Mouse (Mus musculus) lung, embryonic 15.5 days (tissue): Measurements from ENCODE around the gene Foxd3. TPM values are rescaled to one million over a fixed set of nuclear protein-coding genes. Genes with fewer than 3 reads are reported as not detected.

Source experiments
- ATAC-seq: fragments of 200-750 bp; cut with Nextera tagmentation; 2 replicates; pipeline ENCODE4 v1.8.0; 2017; ENCODE audit warnings: moderate number of reproducible peaks, borderline replicate concordance; ENCODE audit not compliant: low FRiP score, low TSS enrichment; ENCODE audit errors: extremely low read depth
- H3K27ac ChIP-seq: fragments of 300-500 bp; sonication (generic); 2 replicates; pipeline ENCODE4 v1.5.1; 2015; ENCODE audit warnings: moderate library complexity, mild to moderate bottlenecking, inconsistent platforms
- H3K27me3 ChIP-seq: fragments of 300-500 bp; sonication (generic); 2 replicates; pipeline ENCODE4 v1.6.1; 2015; ENCODE audit warnings: inconsistent platforms
- H3K36me3 ChIP-seq: fragments of 300-500 bp; sonication (generic); 2 replicates; pipeline ENCODE4 v1.6.1; 2015; ENCODE audit warnings: inconsistent platforms
- H3K4me1 ChIP-seq: fragments of 300-500 bp; sonication (generic); 2 replicates; pipeline ENCODE4 v1.6.1; 2015; ENCODE audit warnings: inconsistent platforms
- H3K4me2 ChIP-seq: fragments of 300-500 bp; sonication (generic); 2 replicates; pipeline ENCODE4 v1.6.1; 2015; ENCODE audit warnings: inconsistent platforms, mild to moderate bottlenecking, moderate library complexity
- H3K4me3 ChIP-seq: fragments of 300-500 bp; sonication (generic); 2 replicates; pipeline ENCODE4 v1.5.1; 2015; ENCODE audit warnings: mild to moderate bottlenecking, inconsistent platforms
- H3K9ac ChIP-seq: fragments of 300-500 bp; sonication (generic); 2 replicates; pipeline ENCODE4 v1.6.1; 2015; ENCODE audit warnings: inconsistent platforms
- H3K9me3 ChIP-seq: fragments of 300-500 bp; sonication (generic); 2 replicates; pipeline ENCODE4 v1.6.1; 2016; ENCODE audit warnings: inconsistent platforms
- WGBS: fragments of 180-500 bp; shearing (Covaris S2); methylation state at CpG from one replicate; pipeline ENCODE4 v1.1.7; 2015; 5-methylcytosine and 5-hydroxymethylcytosine counted together
- polyA plus RNA-seq: library from polyadenylated mRNA; unstranded; fragments of >200 nt; fragmentation: Nextera tagmentation; extraction: Ambion mirVana; gene quantifications from 2 replicates; pipeline ENCODE4 v1.2.1, GENCODE M21; 2015

Gene Foxd3
- polyA plus RNA-seq, 1 experiment from 2014 or later = 0.10 TPM

GRCm38 (mm10) chr4:99659361-99660072 is 3.4 kb downstream of the Foxd3 start:
- H3K36me3 ChIP-seq = no peaks in the 10 kb centered on the region
- H3K4me3 ChIP-seq = no peak overlapping the region
- H3K27ac ChIP-seq = no peak overlapping the region
- no peak for ATAC-seq
- H3K9me3 ChIP-seq = no peaks in the 10 kb centered on the region
- no peak overlapping the region for H3K4me2 ChIP-seq
- H3K27me3 ChIP-seq = peaks cover 96% of the 10 kb centered on the region
- 2% methylated on average over 28 of the region's 28 CpGs for WGBS
- no peak overlapping the region for H3K9ac ChIP-seq
- peaks cover 42% of the 10 kb centered on the region for H3K4me1 ChIP-seq

- no peak overlapping the region for H3K4me2 ChIP-seq
- H3K27me3 ChIP-seq = peaks cover 96% of the 10 kb centered on the region
- WGBS = under 1% methylated on average over 20 of the region's 20 CpGs
- H3K27ac ChIP-seq = no peak overlapping the region
- 0 out of 2 replicates have a peak overlapping the region, but pooled peaks have one; percentile 9 for H3K4me3 ChIP-seq
- H3K4me1 ChIP-seq = peaks cover 42% of the 10 kb centered on the region
- H3K36me3 ChIP-seq = no peaks in the 10 kb centered on the region
- no peak for ATAC-seq
- no peaks in the 10 kb centered on the region for H3K9me3 ChIP-seq
- no peak overlapping the region for H3K9ac ChIP-seq
Observed at GRCm38 (mm10) chr4:99660073-99660611, 4.0 kb downstream of the Foxd3 start.

GRCm38 (mm10) chr4:99660981-99661380 is 4.9 kb downstream of the Foxd3 start:
- peaks cover 38% of the 10 kb centered on the region for H3K4me1 ChIP-seq
- WGBS = 0% methylated on average over 11 of the region's 11 CpGs
- H3K27me3 ChIP-seq = peaks cover 96% of the 10 kb centered on the region
- no peak overlapping the region for H3K4me3 ChIP-seq
- peak overlapping the region; percentile 36; the same call in 1 of the 2 replicates for H3K4me2 ChIP-seq
- no peaks in the 10 kb centered on the region for H3K36me3 ChIP-seq
- H3K9me3 ChIP-seq = no peaks in the 10 kb centered on the region
- no peak overlapping the region for H3K9ac ChIP-seq
- H3K27ac ChIP-seq = no peak overlapping the region
- peak; percentile 7; the same call in 1 of the 2 replicates for ATAC-seq

GRCm38 (mm10) chr4:99661956-99662355 is 5.9 kb downstream of the Foxd3 start:
- no peak for ATAC-seq

GRCm38 (mm10) chr4:99662431-99662830 is 6.3 kb downstream of the Foxd3 start:
- no peak overlapping the region for H3K4me3 ChIP-seq
- H3K9me3 ChIP-seq = no peaks in the 10 kb centered on the region
- no peak overlapping the region for H3K27ac ChIP-seq
- 8% methylated on average over 9 of the region's 9 CpGs for WGBS
- H3K4me2 ChIP-seq = no peak overlapping the region
- H3K9ac ChIP-seq = no peak overlapping the region
- no peak for ATAC-seq
- H3K4me1 ChIP-seq = peaks cover 24% of the 10 kb centered on the region
- H3K27me3 ChIP-seq = peaks cover 87% of the 10 kb centered on the region
- H3K36me3 ChIP-seq = no peaks in the 10 kb centered on the region

More at GRCm38 (mm10) chr4:99661956-99662355, 5.9 kb downstream of the Foxd3 start:
- peaks cover 28% of the 10 kb centered on the region for H3K4me1 ChIP-seq
- H3K4me2 ChIP-seq = no peak overlapping the region
- H3K4me3 ChIP-seq = no peak overlapping the region
- WGBS = 8% methylated on average over 12 of the region's 12 CpGs
- no peak overlapping the region for H3K9ac ChIP-seq
- no peak overlapping the region for H3K27ac ChIP-seq
- H3K36me3 ChIP-seq = no peaks in the 10 kb centered on the region
- H3K9me3 ChIP-seq = no peaks in the 10 kb centered on the region
- H3K27me3 ChIP-seq = peaks cover 90% of the 10 kb centered on the region

GRCm38 (mm10) chr4:99662841-99663567 is 6.9 kb downstream of the Foxd3 start:
- Histone ChIP-seq H3K4me2 (no peak overlapping the region), H3K27ac (no peak overlapping the region), H3K9me3 (no peaks in the 10 kb centered on the region), H3K36me3 (no peaks in the 10 kb centered on the region), H3K9ac (no peak overlapping the region), H3K4me3 (no peak overlapping the region), H3K4me1 (peaks cover 18% of the 10 kb centered on the region; the same call in 1 of the 2 replicates), H3K27me3 (peaks cover 87% of the 10 kb centered on the region)
- 4% methylated on average over 34 of the region's 34 CpGs for WGBS
- no peak for ATAC-seq

GRCm38 (mm10) chr4:99663710-99664109 is 7.6 kb downstream of the Foxd3 start:
- peaks cover 18% of the 10 kb centered on the region; the same call in 1 of the 2 replicates for H3K4me1 ChIP-seq
- H3K27ac ChIP-seq = no peak overlapping the region
- no peak for ATAC-seq
- H3K4me3 ChIP-seq = no peak overlapping the region
- H3K9ac ChIP-seq = no peak overlapping the region
- H3K27me3 ChIP-seq = peaks cover 84% of the 10 kb centered on the region
- no peak overlapping the region for H3K4me2 ChIP-seq
- WGBS = 14% methylated on average over 8 of the region's 8 CpGs
- H3K9me3 ChIP-seq = no peaks in the 10 kb centered on the region
- no peaks in the 10 kb centered on the region for H3K36me3 ChIP-seq

GRCm38 (mm10) chr4:99670203-99670851 is 14.2 kb downstream of the Foxd3 start:
- Histone ChIP-seq H3K9ac (no peak overlapping the region), H3K27me3 (peaks cover 18% of the 10 kb centered on the region), H3K9me3 (no peaks in the 10 kb centered on the region), H3K36me3 (no peaks in the 10 kb centered on the region), H3K4me3 (no peak overlapping the region), H3K4me2 (no peak overlapping the region), H3K27ac (no peak overlapping the region), H3K4me1 (no peaks in the 10 kb centered on the region)
- no peak for ATAC-seq
- WGBS = 81% methylated on average over 7 of the region's 7 CpGs

GRCm38 (mm10) chr4:99675191-99675590 is 19.1 kb downstream of the Foxd3 start:
- no peaks in the 10 kb centered on the region for H3K27me3 ChIP-seq
- H3K27ac ChIP-seq = no peak overlapping the region
- no peak overlapping the region for H3K4me2 ChIP-seq
- H3K4me1 ChIP-seq = no peaks in the 10 kb centered on the region
- no peaks in the 10 kb centered on the region for H3K9me3 ChIP-seq
- no peak for ATAC-seq
- H3K4me3 ChIP-seq = no peak overlapping the region
- H3K9ac ChIP-seq = no peak overlapping the region
- H3K36me3 ChIP-seq = no peaks in the 10 kb centered on the region

GRCm38 (mm10) chr4:99683941-99684340 is 27.8 kb downstream of the Foxd3 start:
- Histone ChIP-seq H3K9ac (no peak overlapping the region), H3K4me3 (no peak overlapping the region), H3K27ac (no peak overlapping the region), H3K9me3 (no peaks in the 10 kb centered on the region), H3K36me3 (no peaks in the 10 kb centered on the region), H3K4me1 (no peaks in the 10 kb centered on the region), H3K27me3 (no peaks in the 10 kb centered on the region), H3K4me2 (no peak overlapping the region)
- 81% methylated on average over 6 of the region's 6 CpGs for WGBS
- ATAC-seq = no peak

- no peaks in the 10 kb centered on the region for H3K36me3 ChIP-seq
- no peak overlapping the region for H3K27ac ChIP-seq
- no peaks in the 10 kb centered on the region for H3K9me3 ChIP-seq
- H3K27me3 ChIP-seq = no peaks in the 10 kb centered on the region
- no peak for ATAC-seq
- no peaks in the 10 kb centered on the region for H3K4me1 ChIP-seq
- H3K4me3 ChIP-seq = no peak overlapping the region
- WGBS = 20% methylated on average over 5 of the region's 5 CpGs
- H3K4me2 ChIP-seq = no peak overlapping the region
- no peak overlapping the region for H3K9ac ChIP-seq
Observed at GRCm38 (mm10) chr4:99686308-99686707, 30.2 kb downstream of the Foxd3 start.
